Mouse (Mus musculus): Measurements from ENCODE around the gene Slc10a7. TPM values are rescaled to one million over a fixed set of nuclear protein-coding genes. Genes with fewer than 3 reads are reported as not detected.
"Not testable (repeated sequence)": the region's sequence is repeated elsewhere in the genome, so short reads cannot be mapped to it uniquely, and the experiment has no call there.

Slc10a7 gene
- polyA plus RNA-seq, 1 experiment from 2014 or later: 10.8 TPM

GRCm38 (mm10) chr8:78703068-78703820, 194.1 kb downstream of the Slc10a7 start:
- Histone ChIP-seq H3K27me3 (no peaks in the 10 kb centered on the region), H3K4me3 (no peak overlapping the region), H3K4me2 (no peak overlapping the region), H3K4me1 (replicated peaks) (peaks cover 8% of the 10 kb centered on the region; the same call in 1 of the 2 replicates), H3K36me3 (peaks cover 20% of the 10 kb centered on the region; the same call in 1 of the 2 replicates), H3K9me3 (peaks cover 4% of the 10 kb centered on the region; the same call in 1 of the 2 replicates), H3K9ac (no peak overlapping the region), H3K27ac (replicated peaks) (0 out of 2 replicates have a peak overlapping the region, but pooled peaks have one; percentile 23)
- 40% methylated on average over 11 of the region's 11 CpGs for WGBS
- ATAC-seq (ENCODE audit: low read depth): no peak

- no peak overlapping the region for H3K27ac ChIP-seq (replicated peaks)
- H3K9me3 ChIP-seq: peaks cover 4% of the 10 kb centered on the region; the same call in 1 of the 2 replicates
- peaks cover 13% of the 10 kb centered on the region; the same call in 1 of the 2 replicates for H3K4me1 ChIP-seq (replicated peaks)
- ATAC-seq (ENCODE audit: low read depth): no peak
- H3K27me3 ChIP-seq: no peaks in the 10 kb centered on the region
- H3K9ac ChIP-seq: no peak overlapping the region
- H3K4me3 ChIP-seq: no peak overlapping the region
- H3K36me3 ChIP-seq: peaks cover 9% of the 10 kb centered on the region; the same call in 1 of the 2 replicates
- WGBS: 63% methylated on average over 9 of the region's 9 CpGs
- H3K4me2 ChIP-seq: no peak overlapping the region
Observed at GRCm38 (mm10) chr8:78705980-78706379, 196.8 kb downstream of the Slc10a7 start.

GRCm38 (mm10) chr8:78709948-78710644, 200.9 kb downstream of the Slc10a7 start:
- no peaks in the 10 kb centered on the region for H3K36me3 ChIP-seq
- H3K27ac ChIP-seq (replicated peaks): 0 out of 2 replicates have a peak overlapping the region, but pooled peaks have one; percentile 2
- 62% methylated on average over 11 of the region's 11 CpGs for WGBS
- H3K9ac ChIP-seq: no peak overlapping the region
- H3K4me2 ChIP-seq: no peak overlapping the region
- peaks cover 6% of the 10 kb centered on the region; the same call in 1 of the 2 replicates for H3K4me1 ChIP-seq (replicated peaks)
- peak; percentile 69; the same call in 1 of the 2 replicates for ATAC-seq (ENCODE audit: low read depth)
- H3K27me3 ChIP-seq: no peaks in the 10 kb centered on the region
- no peak overlapping the region for H3K4me3 ChIP-seq
- no peaks in the 10 kb centered on the region for H3K9me3 ChIP-seq

- no peak for ATAC-seq (ENCODE audit: low read depth)
- Histone ChIP-seq H3K4me2 (no peak overlapping the region), H3K4me1 (replicated peaks) (peaks cover 6% of the 10 kb centered on the region; the same call in 1 of the 2 replicates), H3K27ac (replicated peaks) (no peak overlapping the region), H3K9me3 (no peaks in the 10 kb centered on the region), H3K9ac (no peak overlapping the region), H3K4me3 (no peak overlapping the region), H3K36me3 (no peaks in the 10 kb centered on the region), H3K27me3 (no peaks in the 10 kb centered on the region)
- 90% methylated on average over 10 of the region's 10 CpGs for WGBS
Observed at GRCm38 (mm10) chr8:78710961-78711360, 201.8 kb downstream of the Slc10a7 start.

GRCm38 (mm10) chr8:78714880-78715279, 205.7 kb downstream of the Slc10a7 start:
- Histone ChIP-seq H3K9me3 (no peaks in the 10 kb centered on the region), H3K27ac (replicated peaks) (no peak overlapping the region), H3K4me3 (no peak overlapping the region), H3K9ac (no peak overlapping the region), H3K27me3 (no peaks in the 10 kb centered on the region), H3K4me1 (replicated peaks) (peaks cover 6% of the 10 kb centered on the region; the same call in 1 of the 2 replicates), H3K4me2 (no peak overlapping the region), H3K36me3 (no peaks in the 10 kb centered on the region; the same call in 1 of the 2 replicates)
- ATAC-seq (ENCODE audit: low read depth): no peak
- WGBS: 76% methylated on average over 4 of the region's 4 CpGs

- no peak for ATAC-seq (ENCODE audit: low read depth)
- Histone ChIP-seq H3K27ac (replicated peaks) (no peak overlapping the region), H3K4me1 (replicated peaks) (no peaks in the 10 kb centered on the region), H3K9ac (no peak overlapping the region), H3K4me3 (no peak overlapping the region), H3K27me3 (no peaks in the 10 kb centered on the region), H3K9me3 (no peaks in the 10 kb centered on the region), H3K36me3 (no peaks in the 10 kb centered on the region; the same call in 1 of the 2 replicates), H3K4me2 (no peak overlapping the region)
- 95% methylated on average over 7 of the region's 7 CpGs for WGBS
Observed at GRCm38 (mm10) chr8:78716546-78716945, 207.4 kb downstream of the Slc10a7 start.

- H3K27me3 ChIP-seq; H3K4me1 ChIP-seq (replicated peaks); ATAC-seq (ENCODE audit: low read depth); H3K9me3 ChIP-seq; H3K27ac ChIP-seq (replicated peaks); H3K9ac ChIP-seq; H3K36me3 ChIP-seq; H3K4me3 ChIP-seq; H3K4me2 ChIP-seq: not testable (repeated sequence)
- WGBS: 94% methylated on average over 10 of the region's 10 CpGs
Observed at GRCm38 (mm10) chr8:78717191-78717590, 208.0 kb downstream of the Slc10a7 start.

- Histone ChIP-seq H3K4me1 (replicated peaks) (no peaks in the 10 kb centered on the region), H3K9ac (no peak overlapping the region), H3K36me3 (no peaks in the 10 kb centered on the region; the same call in 1 of the 2 replicates), H3K4me3 (no peak overlapping the region), H3K4me2 (no peak overlapping the region), H3K27ac (replicated peaks) (no peak overlapping the region), H3K9me3 (no peaks in the 10 kb centered on the region), H3K27me3 (no peaks in the 10 kb centered on the region)
- no peak for ATAC-seq (ENCODE audit: low read depth)
- WGBS: 70% methylated on average over 10 of the region's 10 CpGs
Observed at GRCm38 (mm10) chr8:78719279-78720040, 210.3 kb downstream of the Slc10a7 start.

- H3K27me3 ChIP-seq: no peaks in the 10 kb centered on the region
- WGBS: 39% methylated on average over 8 of the region's 8 CpGs
- no peak overlapping the region for H3K9ac ChIP-seq
- no peaks in the 10 kb centered on the region for H3K4me1 ChIP-seq (replicated peaks)
- no peak overlapping the region for H3K4me2 ChIP-seq
- no peaks in the 10 kb centered on the region for H3K9me3 ChIP-seq
- H3K27ac ChIP-seq (replicated peaks): no peak overlapping the region
- H3K36me3 ChIP-seq: no peaks in the 10 kb centered on the region; the same call in 1 of the 2 replicates
- no peak overlapping the region for H3K4me3 ChIP-seq
- no peak for ATAC-seq (ENCODE audit: low read depth)
Observed at GRCm38 (mm10) chr8:78720041-78720414, 210.9 kb downstream of the Slc10a7 start.

GRCm38 (mm10) chr8:78721576-78721975, 212.4 kb downstream of the Slc10a7 start:
- Histone ChIP-seq H3K9ac (no peak overlapping the region), H3K27ac (replicated peaks) (no peak overlapping the region), H3K4me2 (no peak overlapping the region), H3K27me3 (no peaks in the 10 kb centered on the region), H3K36me3 (no peaks in the 10 kb centered on the region; the same call in 1 of the 2 replicates), H3K9me3 (no peaks in the 10 kb centered on the region), H3K4me1 (replicated peaks) (no peaks in the 10 kb centered on the region), H3K4me3 (no peak overlapping the region)
- no peak for ATAC-seq (ENCODE audit: low read depth)
- WGBS: 92% methylated on average over 5 of the region's 5 CpGs

GRCm38 (mm10) chr8:78722201-78722600, 213.1 kb downstream of the Slc10a7 start:
- no peak overlapping the region for H3K27ac ChIP-seq (replicated peaks)
- H3K9ac ChIP-seq: no peak overlapping the region
- no peaks in the 10 kb centered on the region for H3K27me3 ChIP-seq
- no peak overlapping the region for H3K4me3 ChIP-seq
- H3K4me2 ChIP-seq: no peak overlapping the region
- no peaks in the 10 kb centered on the region for H3K9me3 ChIP-seq
- H3K4me1 ChIP-seq (replicated peaks): no peaks in the 10 kb centered on the region
- ATAC-seq (ENCODE audit: low read depth): no peak
- 89% methylated on average over 7 of the region's 7 CpGs for WGBS
- no peaks in the 10 kb centered on the region; the same call in 1 of the 2 replicates for H3K36me3 ChIP-seq

All from neural tube, embryonic 13.5 days (tissue).